25 mouse cellular contexts compared by ENCODE assay signal in the genomic region with DNA sequence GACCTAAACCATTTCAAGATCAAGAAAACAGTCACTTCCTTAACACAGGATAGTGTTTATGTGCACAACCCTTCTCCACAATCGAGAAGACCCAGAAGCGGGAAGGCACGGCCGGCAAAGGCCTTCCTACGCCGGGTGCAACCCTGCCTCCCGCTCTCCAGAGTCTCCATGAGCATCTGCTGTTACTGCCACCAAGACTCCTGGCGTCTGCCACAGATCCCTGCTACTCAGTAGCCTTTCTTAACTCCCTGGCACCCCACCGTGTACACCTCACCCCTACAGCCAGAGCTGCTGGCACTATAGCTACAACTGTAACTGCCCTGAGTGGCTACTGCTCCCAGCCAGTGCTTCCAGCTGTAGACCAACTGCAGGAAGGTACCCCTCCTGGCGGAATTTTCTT. TPM values are rescaled to one million over a fixed set of nuclear protein-coding genes. Genes with fewer than 3 reads are reported as not detected.
DNase-seq lines count a peak whose midpoint lies in the region; ATAC-seq and TF ChIP-seq lines count a peak whose summit lies in the region.
"Had no signal": no experiment of that assay in that cellular context is flagged by ENCODE, and none has a peak within 500 bp of the region (broad histone marks: within the 10 kb centered on the region; RNA-seq: fewer than 3 reads in every experiment).

No protein-coding gene starts in this region.

- H3K4me1 ChIP-seq in hindbrain, embryonic 16.5 days (ENCODE audit: control insufficient read depth, insufficient read depth, low read depth, low read length) = peaks cover 33% of the 10 kb centered on the region
- peaks cover 32% of the 10 kb centered on the region for H3K4me1 ChIP-seq in hindbrain, embryonic 14.5 days (replicated peaks; ENCODE audit: control insufficient read depth, insufficient read depth, low read length)
- H3K4me1 ChIP-seq in lung, embryonic 16.5 days (replicated peaks; ENCODE audit: control insufficient read depth, insufficient read depth, low read length) = peaks cover 34% of the 10 kb centered on the region
- H3K4me1 ChIP-seq in lung, adult 2 months (ENCODE audit: control insufficient read depth, insufficient read depth, low read length) = peaks cover 20% of the 10 kb centered on the region

- no peak for ATAC-seq in hindbrain, embryonic 16.5 days
- no peak for ATAC-seq in hindbrain, embryonic 14.5 days (ENCODE audit: low FRiP score)
- ATAC-seq in lung, embryonic 16.5 days (ENCODE audit: low read depth) = no peak
- ATAC-seq: forebrain, embryonic 14.5 days; liver, embryonic 12.5 days; liver, postnatal 0 days; Patski had no signal

- H3K9ac ChIP-seq in hindbrain, embryonic 16.5 days (ENCODE audit: low read depth, low read length) = no peak overlapping the region
- no peak overlapping the region for H3K9ac ChIP-seq in hindbrain, embryonic 14.5 days
- no peak overlapping the region for H3K9ac ChIP-seq in lung, embryonic 16.5 days (ENCODE audit: low read length)
- H3K9ac ChIP-seq: embryonic facial prominence, embryonic 12.5 days; kidney, embryonic 15.5 days; liver, embryonic 12.5 days; liver, postnatal 0 days had no signal

- no peaks in the 10 kb centered on the region for H3K27me3 ChIP-seq in hindbrain, embryonic 16.5 days (replicated peaks; ENCODE audit: control insufficient read depth, insufficient read depth, low read length)
- H3K27me3 ChIP-seq in hindbrain, embryonic 14.5 days (ENCODE audit: control insufficient read depth, insufficient read depth, low read length) = no peaks in the 10 kb centered on the region
- H3K27me3 ChIP-seq in lung, embryonic 16.5 days (ENCODE audit: control insufficient read depth, insufficient read depth, low read depth, low read length) = no peaks in the 10 kb centered on the region
- H3K27me3 ChIP-seq: embryonic facial prominence, embryonic 12.5 days; kidney, embryonic 15.5 days; liver, embryonic 12.5 days; Patski had no signal

- TF ChIP-seq POLR2A in lung, adult 2 months (IDR thresholded peaks at IDR 0.05; ENCODE audit: borderline replicate concordance, extremely low read depth, low read depth, low read length) = no peak

- H3K4me3 ChIP-seq in hindbrain, embryonic 16.5 days (ENCODE audit: low read length) = no peak overlapping the region
- H3K4me3 ChIP-seq in hindbrain, embryonic 14.5 days (replicated peaks; ENCODE audit: low read length) = no peak overlapping the region
- no peak overlapping the region for H3K4me3 ChIP-seq in lung, embryonic 16.5 days (ENCODE audit: low read length)
- H3K4me3 ChIP-seq in lung, adult 2 months (replicated peaks; ENCODE audit: extremely low read depth, low read depth, low read length) = no peak overlapping the region
- H3K4me3 ChIP-seq: embryonic facial prominence, embryonic 12.5 days; hindbrain, embryonic 10.5 days; kidney, embryonic 15.5 days; liver, embryonic 12.5 days had no signal

- H3K27ac ChIP-seq in hindbrain, embryonic 16.5 days (ENCODE audit: low read depth, low read length) = peak overlapping the region; percentile 17; the same call in 1 of the 2 replicates
- H3K27ac ChIP-seq in hindbrain, embryonic 14.5 days = no peak overlapping the region
- peak overlapping the region; percentile 55 for H3K27ac ChIP-seq in lung, embryonic 16.5 days (ENCODE audit: low read length)
- H3K27ac ChIP-seq: kidney, embryonic 15.5 days; liver, embryonic 12.5 days had no signal

- peaks cover 6% of the 10 kb centered on the region for H3K36me3 ChIP-seq in hindbrain, embryonic 16.5 days (ENCODE audit: control insufficient read depth, insufficient read depth, low read length)
- no peaks in the 10 kb centered on the region; the same call in 1 of the 2 replicates for H3K36me3 ChIP-seq in hindbrain, embryonic 14.5 days (replicated peaks; ENCODE audit: control insufficient read depth, insufficient read depth)
- H3K36me3 ChIP-seq in lung, embryonic 16.5 days (ENCODE audit: control insufficient read depth, insufficient read depth, low read length) = peaks cover 4% of the 10 kb centered on the region; the same call in 1 of the 2 replicates

- 71% methylated on average over 10 of the region's 10 CpGs for WGBS in hindbrain, embryonic 16.5 days
- 88% methylated on average over 10 of the region's 10 CpGs for WGBS in hindbrain, embryonic 14.5 days
- WGBS in lung, embryonic 16.5 days = 68% methylated on average over 10 of the region's 10 CpGs
- 57% methylated on average over 10 of the region's 10 CpGs for WGBS in lung, adult 2 months

- DNase-seq in heart, adult 11 months = peak; percentile 90
- DNase-seq in heart, adult 8-10 months (ENCODE audit: low spot score) = no peak
- no peak for DNase-seq in hindbrain, embryonic 14.5 days (ENCODE audit: low spot score)
- DNase-seq in lung, adult 2 months = no peak
- DNase-seq in urinary bladder, adult 18-20 months (ENCODE audit: low spot score in 2 of 2) = no peak
- DNase-seq: adrenal gland, postnatal 10 days; embryo, embryonic 11 days; gastrocnemius, postnatal 36 days; kidney, adult 18-20 months; kidney, postnatal 25 days; left cerebral cortex, postnatal 4 days; liver, postnatal 0 days; midbrain, embryonic 14.5 days; right cerebral cortex, adult 18-20 months; spleen, adult 18-20 months; thymus, adult 18-20 months; thymus, postnatal 25 days had no signal

- no peak overlapping the region for H3K4me2 ChIP-seq in hindbrain, embryonic 16.5 days (ENCODE audit: low read length)
- no peak overlapping the region for H3K4me2 ChIP-seq in hindbrain, embryonic 14.5 days (replicated peaks)
- H3K4me2 ChIP-seq in lung, embryonic 16.5 days (ENCODE audit: low read depth, low read length) = no peak overlapping the region
- H3K4me2 ChIP-seq: embryonic facial prominence, embryonic 12.5 days; kidney, embryonic 15.5 days; liver, embryonic 12.5 days had no signal

- TF ChIP-seq CTCF in lung, adult 2 months (IDR thresholded peaks at IDR 0.05; ENCODE audit: insufficient read depth, low read length) = no peak

- H3K9me3 ChIP-seq in hindbrain, embryonic 16.5 days (ENCODE audit: control insufficient read depth, low read length) = no peaks in the 10 kb centered on the region
- no peaks in the 10 kb centered on the region for H3K9me3 ChIP-seq in hindbrain, embryonic 14.5 days (ENCODE audit: control insufficient read depth, low read length)
- H3K9me3 ChIP-seq in lung, embryonic 16.5 days (ENCODE audit: control insufficient read depth, low read length) = no peaks in the 10 kb centered on the region
- H3K9me3 ChIP-seq: embryonic facial prominence, embryonic 12.5 days; hindbrain, embryonic 10.5 days had no signal

RNA-seq across cellular contexts. Expression of a gene that starts 51.3 kb away (rescaled TPM):
- 10 to 100 TPM; 13.2 to 16.2 (median 13.9) TPM for total RNA-seq in heart, adult 8-10 months (2022)
- polyA plus RNA-seq in hindbrain, embryonic 16.5 days (2015; fragmentation: Nextera tagmentation; extraction: Ambion mirVana) = 43.5 and 46.3 TPM in 2 replicates
- polyA plus RNA-seq in hindbrain, embryonic 14.5 days (2014; fragmentation: Nextera tagmentation; extraction: Ambion mirVana) = 32.6 and 37.3 TPM in 2 replicates
- polyA plus RNA-seq in lung, embryonic 16.5 days (2015; fragmentation: Nextera tagmentation; extraction: Ambion mirVana) = 48.7 and 50.7 TPM in 2 replicates
- 37.1 and 43.5 TPM in 2 replicates for polyA plus RNA-seq in lung, adult 2 months (2012; rRNA removed)
